Mouse (Mus musculus) CD4-positive helper T cell, adult 2 months (primary cell): ENCODE measurements around the gene Kng1.
"Not testable (repeated sequence)": the region's sequence is repeated elsewhere in the genome, so short reads cannot be mapped to it uniquely, and the experiment has no call there.

Source experiments
- DNase-seq: peaks from one replicate; pipeline ENCODE4 v3.0.0-alpha.2; 2012; ENCODE audit warnings: low read depth, missing footprints, low spot score

Gene Kng1

DNA sequence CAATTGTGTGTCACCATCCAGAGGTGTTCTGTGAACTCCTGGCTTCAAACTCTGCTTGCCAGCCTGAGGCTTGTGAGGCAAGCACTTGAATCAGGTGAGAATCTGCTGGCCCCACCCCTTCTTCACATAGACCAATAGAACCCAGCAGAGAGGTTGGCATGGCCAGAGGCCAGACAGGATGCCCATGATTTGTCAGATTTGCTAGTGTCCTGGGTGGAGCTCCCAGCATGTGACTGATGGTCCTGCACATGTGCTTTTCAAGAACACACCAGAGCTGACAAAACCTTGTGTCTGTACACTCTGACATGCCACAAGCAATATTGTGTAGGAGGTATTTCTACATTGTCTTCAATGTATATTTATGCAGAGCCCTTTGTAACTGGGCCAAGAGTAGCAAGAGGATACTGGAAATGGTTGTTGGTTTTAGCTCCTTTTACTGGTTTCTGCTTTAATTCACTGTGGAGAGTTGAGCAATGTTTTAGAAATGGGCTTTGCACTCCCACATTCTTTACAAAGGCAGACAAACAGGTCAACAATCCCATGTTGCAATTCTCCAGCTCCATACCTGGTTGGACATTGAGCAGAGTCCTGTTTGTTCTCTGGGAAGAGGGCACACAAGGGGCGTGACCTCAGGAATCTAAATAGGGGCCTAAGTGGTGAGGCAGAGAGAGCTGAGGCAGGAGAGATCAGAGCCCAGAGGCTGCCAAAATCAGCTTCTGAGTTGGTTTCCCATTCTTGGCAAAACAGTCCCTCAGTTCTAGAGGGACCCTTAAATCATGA is at the start of gene Kng1:
Kng1 (plus strand) TSS at position 198 of the 780 bp plus-strand sequence.
- not testable (repeated sequence) for DNase-seq

DNA sequence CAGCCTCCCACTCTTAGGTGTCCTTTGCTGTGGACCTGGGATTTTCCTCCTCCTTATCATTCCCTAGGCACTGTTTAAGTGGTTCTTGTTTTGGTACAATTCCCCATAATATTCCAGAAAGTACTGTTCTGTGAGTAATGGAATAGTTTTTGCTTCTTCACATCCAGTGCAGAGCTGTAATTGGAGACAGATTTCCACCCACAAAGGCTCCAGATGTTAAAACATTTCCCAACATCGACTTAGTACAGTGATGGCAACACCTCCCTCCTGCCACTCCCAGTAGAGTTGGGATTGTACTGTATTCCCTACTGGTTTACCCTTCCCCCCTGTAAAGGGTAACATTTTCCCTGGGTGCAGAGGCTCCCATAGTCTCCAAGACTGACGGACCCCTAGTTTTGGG is 43.9 kb upstream of the Kng1 start:
- DNase-seq, result not testable (repeated sequence)

DNA sequence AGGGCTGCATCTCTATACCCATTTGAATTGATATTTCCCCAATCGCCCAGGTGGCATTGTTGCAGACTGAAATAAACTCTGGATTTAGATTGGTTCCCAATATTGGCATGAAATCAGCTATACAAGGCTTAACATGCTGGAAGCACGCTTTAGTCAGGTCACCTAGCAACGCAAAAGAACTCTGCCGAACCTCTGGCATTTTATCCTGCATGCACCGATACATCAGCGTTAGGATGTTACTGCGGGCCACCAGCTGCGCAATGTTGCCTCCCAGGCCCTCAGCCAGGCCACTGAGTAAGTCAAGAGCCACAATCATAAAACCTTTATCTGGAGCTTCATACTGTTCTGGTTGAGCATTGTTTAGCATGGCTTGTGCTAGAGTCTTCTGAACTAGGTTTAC is 43.0 kb upstream of the Kng1 start:
- DNase-seq, result not testable (repeated sequence)

DNA sequence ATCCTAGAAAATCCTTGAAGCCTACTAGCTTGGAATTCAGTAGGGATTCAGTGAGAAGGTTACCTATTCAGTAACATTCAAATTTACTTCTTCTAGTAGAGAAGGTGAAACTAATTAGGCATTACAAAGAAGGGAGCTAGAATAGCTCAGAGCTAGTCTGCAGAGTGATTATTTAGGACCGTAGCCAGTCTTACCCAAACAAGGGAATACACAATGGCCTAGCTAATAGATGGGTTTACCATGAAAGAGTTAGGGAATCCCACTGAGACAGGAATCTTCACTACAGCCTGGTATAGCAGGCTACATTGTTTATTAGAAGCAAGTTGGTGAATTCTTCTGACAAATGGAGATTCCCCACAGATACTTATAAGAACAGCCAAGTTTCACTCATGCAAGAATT is 37.1 kb upstream of the Kng1 start:
- not testable (repeated sequence) for DNase-seq

DNA sequence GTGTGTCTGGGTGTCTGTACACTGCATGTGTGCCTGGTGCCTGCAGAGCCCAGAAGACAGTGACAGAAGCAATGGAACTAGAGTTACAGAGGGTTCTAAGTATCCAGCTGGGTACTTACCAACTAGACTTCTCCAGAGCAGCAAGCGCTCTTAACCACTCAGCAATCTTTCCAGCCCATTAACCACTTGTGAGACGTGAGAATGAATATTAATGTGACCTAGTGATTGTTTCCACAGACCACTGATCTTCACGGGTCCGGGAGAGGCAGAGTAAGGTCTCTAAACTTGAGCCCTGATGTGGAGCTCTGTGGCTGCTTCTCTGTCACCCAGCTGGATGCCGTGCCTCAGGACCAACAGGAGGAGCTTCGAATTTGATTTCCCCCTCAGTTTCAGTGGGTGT is 32.6 kb upstream of the Kng1 start:
- DNase-seq, result no peak

DNA sequence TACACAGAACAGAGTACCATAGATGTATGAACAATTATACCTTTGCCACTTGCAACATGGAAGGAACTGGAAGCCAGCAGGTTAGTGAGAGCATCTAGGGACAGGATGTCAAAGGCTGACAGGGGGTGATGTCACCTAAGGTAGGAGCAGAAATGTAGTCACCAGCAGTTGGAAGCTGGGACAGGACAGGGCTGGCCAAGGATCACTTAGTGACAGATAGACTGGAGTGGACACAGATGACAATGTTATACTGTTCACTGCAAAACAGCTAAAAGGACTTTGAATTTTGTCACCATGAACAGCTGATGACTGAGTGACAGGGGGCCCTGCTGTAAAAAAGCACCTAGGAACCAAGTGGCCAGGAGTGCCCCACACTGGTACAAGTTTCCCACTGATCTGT is 31.1 kb upstream of the Kng1 start:
- DNase-seq, result no peak

DNA sequence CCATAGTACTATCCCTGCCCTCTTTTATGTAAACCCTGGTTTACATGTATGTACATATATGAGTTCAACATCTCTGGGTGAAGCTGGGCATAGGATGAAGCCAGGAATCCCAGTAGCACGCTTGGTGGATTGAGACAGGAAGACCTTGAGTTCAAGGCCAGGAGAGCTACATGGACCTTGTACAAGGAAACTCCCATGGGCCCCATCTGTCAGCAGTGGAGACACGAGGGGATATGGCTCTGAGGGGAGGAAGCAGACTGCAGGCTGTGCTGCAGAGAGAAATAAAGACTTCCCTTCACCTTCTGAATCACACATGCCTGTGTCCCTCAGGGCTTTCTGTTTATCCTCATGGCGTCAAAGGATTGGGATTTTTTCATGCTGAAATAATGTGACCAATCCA is 30.3 kb upstream of the Kng1 start:
- not testable (repeated sequence) for DNase-seq

DNA sequence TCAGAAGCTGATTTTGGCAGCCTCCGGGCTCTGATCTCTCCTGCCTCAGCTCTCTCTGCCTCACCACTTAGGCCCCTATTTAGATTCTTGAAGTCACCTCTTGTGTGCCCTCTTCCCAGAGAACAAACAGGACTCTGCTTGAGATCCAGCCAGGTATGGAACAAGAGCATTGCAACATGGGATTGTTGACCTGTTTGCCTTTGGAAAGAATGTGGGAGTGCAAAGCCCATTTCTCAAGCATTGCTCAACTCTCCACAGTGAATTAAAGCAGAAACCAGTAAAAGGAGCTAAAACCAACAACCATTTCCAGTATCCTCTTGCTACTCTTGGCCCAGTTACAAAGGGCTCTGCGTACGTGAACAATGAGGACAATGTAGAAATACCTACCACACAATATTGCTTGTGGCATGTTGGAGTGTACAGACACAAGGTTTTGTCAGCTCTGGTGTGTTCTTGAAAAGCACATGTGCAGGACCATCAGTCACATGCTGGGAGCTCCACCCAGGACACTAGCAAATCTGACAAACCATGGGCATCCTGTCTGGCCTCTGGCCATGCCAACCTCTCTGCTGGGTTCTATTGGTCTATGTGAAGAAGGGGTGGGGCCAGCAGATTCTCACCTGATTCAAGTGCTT is 28.6 kb upstream of the Kng1 start, which contains the start of gene Kng2:
Kng2 (minus strand) TSS at position 517 of the 635 bp plus-strand sequence.
- DNase-seq, result not testable (repeated sequence)

DNA sequence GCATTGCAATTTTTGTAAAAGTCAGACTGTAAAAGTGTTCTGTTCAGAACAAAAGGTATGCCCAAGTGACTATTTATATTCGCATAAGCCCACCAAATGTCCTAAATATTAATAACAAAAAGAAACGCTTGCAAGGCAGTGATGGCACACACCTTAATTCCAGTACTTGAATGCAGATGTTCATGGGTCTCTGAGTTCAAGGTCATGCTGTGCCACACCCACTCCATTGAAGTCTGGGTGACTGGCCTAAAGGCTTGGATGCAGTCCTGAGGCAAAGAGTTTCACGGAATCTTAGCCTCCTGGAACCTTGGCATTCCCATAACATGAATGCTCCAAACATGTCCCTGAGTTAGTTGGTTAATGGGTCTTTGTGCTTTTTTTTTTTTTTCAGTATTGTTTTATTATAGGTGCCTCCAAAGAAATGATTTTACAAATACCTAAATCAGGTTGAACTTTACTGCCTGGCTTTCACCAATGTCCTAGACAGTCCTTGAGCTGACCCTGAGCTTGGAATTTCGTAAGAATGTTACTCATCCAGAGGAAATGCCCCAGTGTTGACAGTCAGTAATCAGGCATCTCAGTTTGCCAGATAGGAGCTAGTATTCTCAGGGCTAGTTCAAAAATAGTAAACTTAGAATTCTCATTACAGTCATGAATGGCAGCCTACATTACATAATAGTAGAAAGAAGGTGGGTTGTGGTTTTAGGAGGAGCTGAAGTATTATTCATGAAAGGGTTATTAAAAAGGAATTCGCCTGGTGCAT is 26.8 kb upstream of the Kng1 start:
- DNase-seq, result no peak

DNA sequence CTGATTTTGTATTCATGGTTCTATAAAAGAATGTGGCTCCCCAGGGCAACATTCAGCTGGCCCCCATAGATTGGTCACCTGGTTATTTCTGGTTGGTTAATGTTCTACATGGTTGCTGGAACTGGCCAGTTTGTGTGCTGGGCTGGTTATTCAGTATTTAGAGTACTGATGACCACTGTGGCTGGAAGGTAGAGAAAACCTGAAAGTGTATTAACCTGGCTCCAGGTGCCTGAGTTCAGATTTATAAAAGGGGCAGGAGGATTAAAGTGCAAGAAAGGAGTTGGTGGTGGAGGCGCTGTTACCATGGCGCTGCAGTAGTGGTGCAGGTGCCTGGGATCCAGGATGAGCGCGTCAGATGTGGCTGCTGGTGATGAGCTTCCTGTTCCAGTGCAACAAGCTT is 24.0 kb upstream of the Kng1 start:
- no peak for DNase-seq

DNA sequence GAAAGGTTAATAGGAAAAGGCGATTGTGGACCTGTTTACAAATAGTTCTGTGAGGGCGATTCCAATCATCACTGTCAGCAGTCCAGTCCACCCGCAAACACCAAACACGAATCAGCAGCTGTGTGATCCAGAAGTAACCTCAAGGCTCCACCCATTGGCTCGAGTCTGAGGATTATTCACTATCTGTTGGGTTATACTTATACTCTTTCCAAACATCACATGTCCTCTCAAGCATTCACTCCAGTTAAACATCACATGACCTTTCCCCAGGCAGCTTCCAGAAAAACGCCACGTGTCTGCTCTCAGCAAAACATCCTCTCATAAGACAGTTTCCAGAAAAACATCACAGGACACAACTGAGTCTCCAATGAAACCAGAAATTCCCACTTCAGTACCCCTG is 19.9 kb upstream of the Kng1 start:
- no peak for DNase-seq

DNA sequence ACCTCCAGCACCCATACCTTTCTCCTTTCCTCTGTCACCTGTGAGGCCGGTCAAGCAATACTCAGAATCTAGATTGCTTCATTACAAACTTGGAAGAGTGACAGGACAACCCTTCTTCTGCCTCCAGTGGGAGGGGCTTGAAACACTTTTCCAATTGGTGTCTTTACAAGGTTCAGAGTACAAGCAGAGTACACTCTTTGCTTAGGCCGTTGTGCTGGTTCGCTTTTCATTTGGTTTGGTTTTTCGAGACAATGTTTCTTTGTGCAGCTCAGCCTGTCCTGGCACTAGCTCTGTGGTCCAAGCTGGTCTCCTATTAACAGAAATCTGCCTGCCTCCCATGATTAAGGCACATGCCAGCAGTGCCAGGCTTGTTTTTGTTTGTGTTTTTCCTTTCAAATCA is 18.4 kb upstream of the Kng1 start:
- DNase-seq, result no peak

DNA sequence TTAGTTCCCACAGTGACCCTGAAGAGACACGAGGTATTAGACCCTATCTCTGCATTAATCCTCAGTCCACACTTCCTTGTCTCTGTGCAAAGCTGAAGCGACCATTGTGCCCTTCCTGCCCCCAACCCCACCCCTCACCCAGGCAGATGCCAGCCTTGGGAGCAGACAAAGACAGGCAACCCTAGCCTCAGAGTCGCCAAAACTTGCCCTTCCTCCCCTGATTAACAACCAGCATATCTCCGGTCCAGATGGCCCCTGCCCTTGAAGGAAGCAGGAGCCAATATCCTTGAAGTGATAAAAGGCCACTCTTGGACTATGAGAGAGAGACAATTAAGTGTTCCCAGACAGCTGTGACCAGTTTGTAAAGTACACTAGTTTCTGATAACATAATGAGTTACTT is 16.8 kb upstream of the Kng1 start:
- DNase-seq, result no peak

DNA sequence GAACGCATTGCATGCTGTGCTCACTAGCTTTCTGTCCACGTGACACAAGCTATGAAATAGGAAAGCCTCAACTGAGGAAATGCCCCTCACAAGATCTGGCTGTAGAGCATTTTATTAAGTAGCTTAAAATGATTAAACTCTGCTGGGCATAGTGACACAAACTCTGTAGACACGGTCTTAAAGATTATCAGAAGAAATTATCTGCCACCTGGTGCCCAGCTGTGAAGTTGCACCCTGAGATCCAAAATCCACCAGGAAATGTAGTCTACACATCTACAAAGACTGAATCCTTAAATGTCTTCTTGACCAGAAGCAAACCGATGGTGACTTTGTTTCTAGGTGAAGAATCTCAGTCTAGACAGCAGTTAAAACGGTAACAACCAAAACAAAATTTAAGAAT is 11.3 kb upstream of the Kng1 start:
- DNase-seq, result no peak

DNA sequence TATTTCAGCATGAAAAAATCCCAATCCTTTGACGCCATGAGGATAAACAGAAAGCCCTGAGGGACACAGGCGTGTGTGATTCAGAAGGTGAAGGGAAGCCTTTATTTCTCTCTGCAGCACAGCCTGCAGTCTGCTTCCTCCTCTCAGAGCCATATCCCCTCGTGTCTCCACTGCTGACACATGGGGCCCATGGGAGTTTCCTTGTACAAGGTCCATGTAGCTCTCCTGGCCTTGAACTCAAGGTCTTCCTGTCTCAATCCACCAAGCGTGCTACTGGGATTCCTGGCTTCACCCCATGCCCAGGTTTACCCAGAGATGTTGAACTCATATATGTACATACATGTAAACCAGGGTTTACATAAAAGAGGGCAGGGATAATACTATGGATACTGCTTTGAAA is 2.0 kb downstream of the Kng1 start:
- DNase-seq, result not testable (repeated sequence)

DNA sequence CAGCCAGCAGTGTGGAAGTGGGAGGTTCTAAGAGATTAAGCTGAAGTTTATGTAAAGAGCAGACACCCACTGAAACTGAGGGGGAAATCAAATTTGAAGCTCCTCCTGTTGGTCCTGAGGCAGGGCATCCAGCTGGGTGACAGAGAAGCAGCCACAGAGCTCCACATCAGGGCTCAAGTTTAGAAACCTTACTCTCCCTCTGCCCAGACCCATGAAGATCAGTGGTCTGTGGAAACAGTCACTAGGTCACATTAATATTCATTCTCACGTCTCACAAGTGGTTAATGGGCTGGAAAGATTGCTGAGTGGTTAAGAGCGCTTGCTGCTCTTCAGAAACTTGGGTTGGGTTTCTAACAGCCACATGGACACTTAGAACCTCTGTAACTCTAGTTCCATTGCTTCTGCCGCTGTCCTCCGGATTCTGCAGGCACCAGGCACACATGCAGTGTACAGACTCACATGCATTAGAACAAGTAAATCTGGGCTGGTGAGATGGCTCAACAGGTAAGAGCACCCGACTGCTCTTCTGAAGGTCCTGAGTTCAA is 3.2 kb downstream of the Kng1 start:
- DNase-seq, result not testable (repeated sequence)

DNA sequence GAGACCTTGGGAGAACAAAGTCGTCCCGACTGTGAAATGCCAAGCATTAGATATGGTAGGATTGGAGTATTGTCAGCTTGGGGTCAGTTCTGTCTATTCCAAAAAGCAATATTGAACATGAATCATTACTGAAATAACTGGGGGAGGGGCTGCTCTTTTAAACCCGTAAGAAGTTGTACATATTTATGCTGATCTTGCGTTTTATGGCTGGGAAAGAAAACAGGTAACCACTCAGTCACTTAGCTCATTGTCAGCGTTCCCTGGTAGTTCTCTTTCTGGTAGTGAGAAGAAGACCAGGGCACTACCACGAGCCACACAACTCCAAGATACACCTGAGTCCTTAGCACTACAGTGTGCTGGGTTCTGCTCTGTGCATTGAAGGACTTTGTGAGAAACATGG is 19.9 kb downstream of the Kng1 start:
- not testable (repeated sequence) for DNase-seq

DNA sequence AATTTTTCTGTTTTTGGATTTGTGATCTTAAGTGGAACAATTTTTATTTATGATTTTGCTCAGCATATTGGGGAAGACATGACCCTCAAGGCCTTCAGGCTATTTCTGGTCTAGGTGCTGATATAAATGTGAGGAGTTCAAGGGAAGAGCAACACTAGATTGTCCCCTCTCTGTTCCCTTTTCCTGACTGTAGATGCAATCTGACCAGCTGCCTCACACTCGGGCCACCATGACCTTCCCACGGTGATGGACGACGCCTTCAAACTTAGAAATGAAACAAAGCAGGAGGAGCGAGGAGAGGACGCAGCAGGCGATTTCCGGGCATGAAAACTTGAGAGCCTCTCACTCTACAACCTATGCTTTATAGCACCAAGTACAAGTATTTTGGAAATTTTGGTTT is 29.5 kb downstream of the Kng1 start:
- DNase-seq, result not testable (repeated sequence)

DNA sequence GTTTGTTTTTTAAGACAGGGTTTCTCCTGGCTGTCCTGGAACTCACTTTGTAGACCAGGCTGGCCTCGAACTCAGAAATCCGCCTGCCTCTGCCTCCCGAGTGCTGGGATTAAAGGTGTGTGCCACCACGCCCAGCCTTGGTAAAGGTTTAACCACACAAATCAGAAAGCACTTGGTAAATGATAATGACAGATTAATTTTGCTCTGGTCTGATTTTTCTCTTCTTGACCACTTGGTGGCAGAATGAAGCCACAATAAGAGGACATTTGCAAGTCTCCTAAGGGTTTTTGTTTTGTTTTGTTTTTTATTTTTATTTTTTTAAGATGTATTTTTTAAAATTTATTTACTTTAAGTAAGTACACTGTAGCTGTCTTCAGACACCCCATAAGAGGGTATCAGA is 30.0 kb downstream of the Kng1 start:
- peak; percentile 57 for DNase-seq

DNA sequence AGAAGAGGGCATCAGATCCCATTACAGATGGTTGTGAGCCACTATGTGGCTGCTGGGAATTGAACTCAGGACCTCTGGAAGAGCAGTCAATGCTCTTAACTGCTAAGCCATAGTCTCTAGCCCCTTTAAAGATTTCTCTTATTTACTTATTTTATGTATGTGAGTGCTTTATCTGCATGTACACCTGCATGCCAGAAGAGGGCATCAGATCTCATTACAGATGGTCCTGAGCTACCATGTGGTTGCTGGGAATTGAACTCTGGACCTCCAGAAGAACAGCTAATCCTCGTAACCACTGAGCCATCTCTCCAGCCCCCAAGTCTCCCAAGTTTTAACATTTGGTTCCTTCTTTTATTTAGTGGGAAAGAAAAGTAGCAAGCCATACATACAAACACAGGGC is 30.8 kb downstream of the Kng1 start:
- not testable (repeated sequence) for DNase-seq

DNA sequence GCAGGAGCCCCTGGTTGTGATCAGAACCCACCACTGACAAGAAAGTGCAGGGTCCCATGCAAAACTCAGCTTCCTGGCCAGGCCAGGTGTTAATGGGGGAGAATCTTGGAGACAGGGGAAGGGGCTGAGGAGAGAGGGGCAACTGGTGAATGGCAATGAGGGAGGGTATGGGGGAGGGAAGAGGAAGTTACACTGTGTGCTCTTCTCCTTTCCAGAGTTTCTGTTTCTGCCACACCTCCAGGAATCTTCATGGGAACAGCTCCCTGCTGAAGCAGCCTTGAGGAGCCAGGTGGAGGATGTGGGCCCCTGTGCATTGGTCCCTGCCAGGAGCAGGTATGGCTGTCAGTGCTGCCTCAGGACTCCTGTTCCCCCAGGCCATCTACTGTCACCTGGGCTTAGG is 33.7 kb downstream of the Kng1 start:
- DNase-seq, result not testable (repeated sequence)

DNA sequence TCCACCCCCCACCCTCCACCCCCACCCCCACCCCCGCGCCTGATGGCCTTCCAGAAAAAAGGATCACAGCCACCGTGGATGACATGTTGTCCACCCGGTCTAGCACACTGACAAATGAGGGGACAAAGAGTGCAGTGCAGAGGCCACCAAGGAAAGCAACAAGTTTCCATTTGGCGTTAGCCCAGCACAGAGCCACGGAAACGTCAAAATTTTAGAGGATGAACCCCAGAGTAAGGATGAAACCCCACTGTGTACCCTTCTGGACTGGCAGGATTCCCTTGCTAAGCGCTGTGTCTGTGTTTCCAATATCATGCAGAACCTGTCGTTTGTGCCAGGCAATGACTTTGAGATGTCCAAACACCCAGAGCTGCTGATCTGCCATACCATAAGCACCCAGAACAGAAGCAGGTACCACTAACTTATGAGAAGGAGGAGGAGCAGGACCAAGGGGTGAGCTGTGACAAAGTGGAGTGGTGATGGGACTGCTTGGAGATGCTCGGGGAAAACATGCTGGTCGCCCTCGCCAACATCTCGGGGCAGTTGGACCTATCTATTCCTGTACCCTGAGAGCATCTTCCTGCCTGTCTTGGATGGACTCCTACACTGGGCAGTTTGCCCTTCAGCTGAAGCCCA is 35.8 kb downstream of the Kng1 start:
- DNase-seq, result no peak
